Mouse (Mus musculus): Measurements from ENCODE around the gene Stx3. TPM values are rescaled to one million over a fixed set of nuclear protein-coding genes. Genes with fewer than 3 reads are reported as not detected.

Stx3 gene
- total and polyA plus RNA-seq, 2 experiments from 2014 or later, result 28.8 to 37.8 TPM

DNA sequence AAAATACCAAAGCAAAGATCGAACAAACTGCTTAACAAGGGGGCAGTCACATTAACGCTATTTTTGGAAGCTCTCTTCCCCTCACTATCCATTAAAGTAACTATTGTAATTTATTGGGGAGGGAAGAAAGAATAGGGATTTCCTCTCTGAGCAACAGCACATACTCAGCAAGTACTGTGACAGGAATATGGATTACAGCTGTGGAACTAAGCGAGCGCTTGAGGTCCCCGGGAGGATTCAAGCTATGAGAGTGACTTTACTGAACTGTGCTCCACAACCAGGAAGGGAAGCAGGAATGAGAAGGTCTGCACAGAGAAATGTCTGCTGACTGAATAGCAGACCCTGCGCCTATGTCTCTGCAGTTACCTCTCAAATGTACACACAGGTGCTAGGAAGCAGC is 30.3 kb downstream of the Stx3 start:
- Histone ChIP-seq H3K4me2 (ENCODE audit: low read depth, low read length, poor library complexity, severe bottlenecking) (no peak overlapping the region), H3K27ac (ENCODE audit: low read depth, low read length) (no peak overlapping the region), H3K27me3 (ENCODE audit: insufficient read depth, low read length) (no peaks in the 10 kb centered on the region), H3K9me3 (ENCODE audit: low read length) (no peaks in the 10 kb centered on the region), H3K36me3 (ENCODE audit: insufficient read depth, low read length) (peaks cover 31% of the 10 kb centered on the region), H3K4me1 (ENCODE audit: insufficient read depth, low read length) (no peaks in the 10 kb centered on the region), H3K9ac (replicated peaks; ENCODE audit: low read length, poor library complexity, severe bottlenecking) (no peak overlapping the region), H3K4me3 (ENCODE audit: low read depth, low read length) (no peak overlapping the region)
- no peak for ATAC-seq (ENCODE audit: low FRiP score)
- no peak for DNase-seq (ENCODE audit: low spot score)
- no peak for TF ChIP-seq CTCF (IDR thresholded peaks at IDR 0.05)
- WGBS, result 94% methylated on average over 6 of the region's 6 CpGs

DNA sequence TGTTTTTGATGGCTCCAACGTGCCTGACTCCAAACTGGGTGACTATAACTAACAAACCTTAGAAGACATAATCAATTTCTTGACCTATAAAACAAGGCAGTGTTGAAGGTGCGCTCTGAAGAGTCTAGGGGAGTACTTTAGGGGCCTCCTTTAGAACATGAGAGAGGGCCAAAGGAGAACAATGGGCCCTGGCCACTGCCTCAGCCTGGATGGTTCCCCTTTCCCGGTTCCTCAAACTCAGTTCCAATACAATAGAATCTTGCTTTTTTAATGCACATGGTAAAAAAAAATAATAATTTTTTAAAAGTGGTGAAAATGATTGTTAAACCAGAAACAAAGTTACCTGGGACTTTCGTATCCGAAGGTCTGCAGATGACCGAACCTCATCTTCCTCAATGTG is 31.4 kb downstream of the Stx3 start:
- Histone ChIP-seq H3K4me3 (ENCODE audit: low read depth, low read length) (no peak overlapping the region), H3K27me3 (ENCODE audit: insufficient read depth, low read length) (no peaks in the 10 kb centered on the region), H3K27ac (ENCODE audit: low read depth, low read length) (no peak overlapping the region), H3K9ac (replicated peaks; ENCODE audit: low read length, poor library complexity, severe bottlenecking) (no peak overlapping the region), H3K9me3 (ENCODE audit: low read length) (no peaks in the 10 kb centered on the region), H3K4me2 (ENCODE audit: low read depth, low read length, poor library complexity, severe bottlenecking) (no peak overlapping the region), H3K36me3 (ENCODE audit: insufficient read depth, low read length) (peaks cover 34% of the 10 kb centered on the region), H3K4me1 (ENCODE audit: insufficient read depth, low read length) (no peaks in the 10 kb centered on the region)
- no peak for TF ChIP-seq CTCF (IDR thresholded peaks at IDR 0.05)
- no peak for ATAC-seq (ENCODE audit: low FRiP score)
- no peak for DNase-seq (ENCODE audit: low spot score)
- WGBS, result 94% methylated on average over 6 of the region's 6 CpGs

- no peak overlapping the region for H3K9ac ChIP-seq (replicated peaks; ENCODE audit: low read length, poor library complexity, severe bottlenecking)
- DNase-seq (ENCODE audit: low spot score) (no peak), ATAC-seq (ENCODE audit: low FRiP score) (no peak)
- no peaks in the 10 kb centered on the region for H3K9me3 ChIP-seq (ENCODE audit: low read length)
- 95% methylated on average over 14 of the region's 14 CpGs for WGBS
- no peak overlapping the region for H3K4me2 ChIP-seq (ENCODE audit: low read depth, low read length, poor library complexity, severe bottlenecking)
- H3K4me3 ChIP-seq (ENCODE audit: low read depth, low read length), result no peak overlapping the region
- no peaks in the 10 kb centered on the region for H3K27me3 ChIP-seq (ENCODE audit: insufficient read depth, low read length)
- no peak for TF ChIP-seq CTCF (IDR thresholded peaks at IDR 0.05)
- H3K4me1 ChIP-seq (ENCODE audit: insufficient read depth, low read length), result no peaks in the 10 kb centered on the region
- H3K36me3 ChIP-seq (ENCODE audit: insufficient read depth, low read length), result peaks cover 35% of the 10 kb centered on the region
- H3K27ac ChIP-seq (ENCODE audit: low read depth, low read length), result no peak overlapping the region
Measured at GRCm38 (mm10) chr19:11785409-11786154, 33.6 kb downstream of the Stx3 start.

- WGBS, result 57% methylated on average over 7 of the region's 7 CpGs
- peak; percentile 78 for DNase-seq (ENCODE audit: low spot score)
Measured at GRCm38 (mm10) chr19:11777191-11777865, 41.9 kb downstream of the Stx3 start.

GRCm38 (mm10) chr19:11770205-11770892 is 48.9 kb downstream of the Stx3 start, which contains the start of gene Mrpl16:
Mrpl16 (plus strand) TSS chr19:11770391.
- Histone ChIP-seq H3K4me1 (ENCODE audit: insufficient read depth, low read length) (no peaks in the 10 kb centered on the region), H3K4me3 (ENCODE audit: low read depth, low read length) (peak within 1 kb of the TSS; percentile 58), H3K4me2 (ENCODE audit: low read depth, low read length, poor library complexity, severe bottlenecking) (peak within 1 kb of the TSS; percentile 55), H3K36me3 (ENCODE audit: insufficient read depth, low read length) (peaks cover 13% of the 10 kb centered on the region), H3K9me3 (ENCODE audit: low read length) (no peaks in the 10 kb centered on the region), H3K27me3 (ENCODE audit: insufficient read depth, low read length) (no peaks in the 10 kb centered on the region), H3K9ac (replicated peaks; ENCODE audit: low read length, poor library complexity, severe bottlenecking) (peak within 1 kb of the TSS; percentile 67), H3K27ac (ENCODE audit: low read depth, low read length) (peak within 1 kb of the TSS; percentile 21)
- no peak for TF ChIP-seq CTCF (IDR thresholded peaks at IDR 0.05)
- DNase-seq (ENCODE audit: low spot score), result peak; percentile 96
- under 1% methylated on average over 30 of the region's 30 CpGs for WGBS
- ATAC-seq (ENCODE audit: low FRiP score), result peak; percentile 93

More at GRCm38 (mm10) chr19:11777191-11777865, 41.9 kb downstream of the Stx3 start:
- Histone ChIP-seq H3K27ac (ENCODE audit: low read depth, low read length) (no peak overlapping the region), H3K9me3 (ENCODE audit: low read length) (no peaks in the 10 kb centered on the region), H3K4me2 (ENCODE audit: low read depth, low read length, poor library complexity, severe bottlenecking) (no peak overlapping the region), H3K36me3 (ENCODE audit: insufficient read depth, low read length) (peaks cover 29% of the 10 kb centered on the region), H3K4me3 (ENCODE audit: low read depth, low read length) (no peak overlapping the region), H3K27me3 (ENCODE audit: insufficient read depth, low read length) (no peaks in the 10 kb centered on the region), H3K9ac (replicated peaks; ENCODE audit: low read length, poor library complexity, severe bottlenecking) (no peak overlapping the region), H3K4me1 (ENCODE audit: insufficient read depth, low read length) (no peaks in the 10 kb centered on the region)
- peak; percentile 88 for TF ChIP-seq CTCF (IDR thresholded peaks at IDR 0.05)
- peak; percentile 55 for ATAC-seq (ENCODE audit: low FRiP score)

Data from midbrain, postnatal 0 days (tissue).